Mouse (Mus musculus) megakaryocyte-erythroid progenitor cell, adult 5-6 weeks (primary cell): ENCODE results near the gene Nle1. TPM values are rescaled to one million over a fixed set of nuclear protein-coding genes. Genes with fewer than 3 reads are reported as not detected.
A peak's percentile ranks its signal among the peaks of the same experiment; 100 is the strongest.

Source experiments
- ATAC-seq: replicated peaks from 2 replicates; pipeline ENCODE4 v1.8.0; 2016; ENCODE audit warnings: mild to moderate bottlenecking, inconsistent platforms; ENCODE audit not compliant: severe bottlenecking, poor library complexity, low FRiP score, low TSS enrichment
- total RNA-seq, 2 experiments: library from RNA; stranded (forward) in 1 of 2; stranded (reverse) in 1 of 2; fragments of 200-1000, 215-1000 nt in 1 of 2; fragments of >200 nt in 1 of 2; fragmentation: Nextera tagmentation in 1 of 2; gene quantifications; 2 replicates each; pipeline ENCODE4 v1.2.3; 2014 to 2017

Gene Nle1
- total RNA-seq, 2 experiments from 2014 or later, result 45.0 to 130 TPM

GRCm38 (mm10) chr11:82874924-82875323 lies 33.3 kb downstream of the Nle1 start:
- ATAC-seq, result peak; percentile 53; the same call in 1 of the 2 replicates

- peak; percentile 71 for ATAC-seq
Measured at GRCm38 (mm10) chr11:82871031-82871446, 37.2 kb downstream of the Nle1 start, which contains the start of gene Rffl. TSS of gene Rffl (minus strand) at chr11:82871210.

DNA sequence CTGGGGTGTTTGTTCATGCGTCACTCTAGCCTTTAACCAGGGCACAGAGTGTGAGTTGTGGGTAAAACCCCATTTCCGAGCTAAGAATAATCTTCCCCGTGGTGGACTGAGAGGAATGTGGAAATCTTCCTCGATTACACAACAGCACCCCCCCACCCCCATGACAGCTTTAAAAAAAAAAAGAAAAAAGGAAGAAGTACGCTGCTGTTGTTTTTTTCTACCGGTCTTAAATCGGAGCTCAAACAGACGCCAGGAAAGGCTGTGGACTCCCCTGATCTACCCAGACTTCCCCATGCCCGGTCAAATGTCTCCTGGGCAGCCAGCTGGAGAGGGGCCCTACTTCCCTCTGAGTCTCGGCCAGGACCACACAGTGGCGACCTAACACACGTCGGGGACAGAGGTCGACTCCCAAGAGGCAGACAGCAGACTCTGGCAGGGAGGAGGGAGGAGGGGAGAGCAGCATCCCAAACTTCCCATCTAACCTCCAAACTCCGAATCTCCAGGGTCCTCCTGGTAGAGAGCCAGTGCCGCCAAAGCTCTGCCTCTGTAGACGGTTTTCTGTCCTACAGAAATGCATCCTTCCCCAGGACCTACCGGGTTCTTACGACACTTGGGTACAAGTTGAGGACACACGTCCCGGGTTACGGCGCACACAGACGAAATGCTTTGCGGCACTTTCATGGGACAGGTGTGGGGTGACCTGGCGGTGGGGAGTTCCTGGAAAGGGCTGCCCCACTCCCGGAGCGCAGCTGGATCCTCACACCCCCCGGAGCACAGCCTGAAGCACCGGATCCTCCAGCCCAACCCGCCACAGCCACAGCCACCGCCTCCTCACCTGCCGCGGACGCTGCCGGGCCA lies 37.8 kb downstream of the Nle1 start:
- ATAC-seq, result peak; percentile 62

DNA sequence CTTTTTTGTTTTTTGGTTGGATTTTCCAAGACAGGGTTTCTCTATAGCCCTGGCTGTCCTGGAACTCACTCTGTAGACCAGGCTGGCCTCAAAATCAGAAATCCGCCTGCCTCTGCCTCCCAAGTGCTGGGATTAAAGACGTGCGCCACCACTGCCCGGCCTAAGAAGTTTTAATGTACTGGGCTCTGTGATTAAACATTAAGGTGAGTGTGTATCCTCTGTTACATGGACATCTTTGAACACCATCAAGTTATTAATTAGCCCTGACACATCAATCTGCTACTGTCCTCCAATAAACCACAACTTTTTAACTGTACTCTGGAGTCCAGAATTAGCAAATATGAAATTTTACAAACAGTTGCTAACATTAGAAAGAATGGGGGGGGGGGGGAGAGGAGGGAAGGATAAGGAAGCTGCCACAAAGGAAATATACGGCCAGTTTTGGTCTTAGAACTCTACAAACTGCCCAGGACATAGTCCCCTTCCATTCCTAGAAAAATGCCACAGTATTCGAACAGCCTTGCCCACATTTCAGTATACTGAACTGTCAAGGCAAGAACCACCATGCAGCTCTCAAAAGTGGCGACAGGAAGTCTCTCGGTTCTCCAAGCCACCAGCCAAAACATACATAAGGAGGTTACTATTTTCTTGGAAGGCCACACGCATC lies 38.6 kb downstream of the Nle1 start:
- no peak for ATAC-seq

- no peak for ATAC-seq
Measured at GRCm38 (mm10) chr11:82867956-82868355, 40.3 kb downstream of the Nle1 start.

- ATAC-seq, result no peak
Measured at GRCm38 (mm10) chr11:82866850-82867564, 41.2 kb downstream of the Nle1 start.

GRCm38 (mm10) chr11:82865957-82866356 lies 42.3 kb downstream of the Nle1 start:
- ATAC-seq, result no peak

- ATAC-seq, result peak; percentile 62
Measured at GRCm38 (mm10) chr11:82863488-82863931, 44.7 kb downstream of the Nle1 start.

DNA sequence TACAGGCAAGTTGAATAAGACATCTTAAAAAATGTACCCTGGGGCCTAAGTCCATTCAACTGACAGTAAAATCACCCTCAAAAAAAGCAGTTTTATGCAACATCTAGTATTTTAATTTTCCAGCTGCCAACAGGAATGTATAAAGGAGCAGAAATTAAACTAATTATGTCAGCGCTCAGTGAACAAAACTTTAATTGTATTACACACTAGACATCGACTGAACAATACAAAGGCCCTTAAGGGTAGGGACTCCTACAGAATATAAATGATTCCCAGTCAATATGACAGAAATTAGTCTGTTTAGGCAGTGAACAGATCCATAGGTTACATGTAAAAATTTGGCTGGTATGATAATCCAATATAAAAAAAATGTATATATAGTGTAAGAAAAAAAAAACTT lies 45.2 kb downstream of the Nle1 start:
- ATAC-seq, result no peak

DNA sequence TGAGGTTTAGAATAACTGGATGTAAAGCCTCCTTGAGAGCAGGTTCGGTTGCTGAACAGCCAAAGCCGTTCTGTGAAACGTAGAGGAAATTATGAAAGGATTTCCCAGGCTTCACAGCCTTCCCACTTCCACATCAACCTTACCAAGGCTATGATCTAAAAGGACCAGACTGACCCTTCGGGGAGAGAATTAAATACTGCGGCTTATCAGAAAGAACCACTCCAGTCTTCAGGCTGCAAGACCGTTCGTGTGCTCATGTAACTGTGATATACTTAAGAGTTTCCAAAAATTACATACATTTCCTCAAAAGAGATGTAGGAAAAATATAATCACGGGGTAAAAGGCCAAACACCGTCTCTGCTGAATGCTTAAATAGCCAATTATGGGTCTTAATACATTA lies 45.6 kb downstream of the Nle1 start:
- ATAC-seq, result 0 out of 2 replicates have a peak, but pooled peaks have one; percentile 17

GRCm38 (mm10) chr11:82861558-82861957 lies 46.7 kb downstream of the Nle1 start:
- peak; percentile 35; the same call in 1 of the 2 replicates for ATAC-seq

DNA sequence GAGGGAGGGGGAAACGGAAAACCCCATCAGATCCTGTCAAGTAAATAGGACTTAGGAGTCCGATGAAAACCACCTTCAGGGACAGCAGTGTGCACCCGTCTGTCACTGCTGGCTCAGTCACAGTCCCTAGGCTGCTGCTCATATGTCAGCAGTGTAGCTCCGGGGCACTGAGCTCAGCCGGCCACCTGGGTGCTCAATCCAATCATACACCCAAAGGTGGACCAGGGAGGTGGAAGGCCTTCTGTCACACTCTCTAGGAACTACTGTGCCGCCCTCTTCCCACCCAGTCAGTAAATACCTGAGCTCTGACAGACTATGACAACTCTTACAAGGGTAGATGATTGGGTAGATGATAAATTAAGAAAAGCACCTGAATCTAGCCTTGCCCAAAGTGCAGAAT lies 47.5 kb downstream of the Nle1 start:
- ATAC-seq, result no peak

GRCm38 (mm10) chr11:82857307-82857848 lies 50.8 kb downstream of the Nle1 start:
- ATAC-seq, result no peak

DNA sequence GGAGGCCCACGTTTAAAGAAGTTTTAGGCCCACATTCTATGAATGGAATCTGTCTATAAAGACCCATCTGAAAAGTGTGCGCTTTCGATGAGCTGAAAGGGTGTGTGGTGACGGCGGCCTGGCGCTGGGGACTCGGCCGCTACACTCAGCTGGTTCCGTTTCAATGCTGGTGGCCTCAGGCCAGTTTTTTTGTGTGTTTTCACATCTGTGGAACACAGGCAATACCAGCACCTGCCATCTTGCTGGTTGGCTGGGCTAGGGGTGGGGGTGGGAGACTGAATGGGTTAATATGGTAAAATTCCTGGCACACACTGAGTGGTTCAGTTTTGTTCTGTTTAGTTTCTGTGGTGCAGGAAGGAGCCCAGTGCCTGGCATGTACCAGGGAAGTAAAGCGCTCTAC lies 52.2 kb downstream of the Nle1 start:
- 0 out of 2 replicates have a peak, but pooled peaks have one; percentile 21 for ATAC-seq

GRCm38 (mm10) chr11:82855327-82855973 lies 52.8 kb downstream of the Nle1 start:
- ATAC-seq, result peak; percentile 98

DNA sequence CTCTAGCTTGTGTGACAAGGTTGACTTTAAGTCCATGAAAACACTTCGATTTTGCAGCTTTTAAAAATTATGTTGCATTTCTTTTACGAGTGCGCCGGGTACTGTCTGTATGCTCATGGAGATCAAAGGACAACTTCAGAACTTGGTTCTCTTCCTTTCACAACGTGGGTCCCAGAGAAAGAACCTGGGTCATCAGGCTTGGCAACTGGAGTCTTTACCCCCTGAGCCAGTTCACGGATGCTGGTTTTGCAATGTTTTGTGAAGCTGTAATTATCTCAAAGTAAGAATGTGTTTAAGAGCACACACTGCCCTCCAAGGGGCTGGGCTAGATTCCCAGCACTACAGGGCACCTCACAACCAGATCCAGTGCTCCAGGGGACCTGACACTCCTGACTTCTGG lies 54.1 kb downstream of the Nle1 start:
- ATAC-seq, result no peak

DNA sequence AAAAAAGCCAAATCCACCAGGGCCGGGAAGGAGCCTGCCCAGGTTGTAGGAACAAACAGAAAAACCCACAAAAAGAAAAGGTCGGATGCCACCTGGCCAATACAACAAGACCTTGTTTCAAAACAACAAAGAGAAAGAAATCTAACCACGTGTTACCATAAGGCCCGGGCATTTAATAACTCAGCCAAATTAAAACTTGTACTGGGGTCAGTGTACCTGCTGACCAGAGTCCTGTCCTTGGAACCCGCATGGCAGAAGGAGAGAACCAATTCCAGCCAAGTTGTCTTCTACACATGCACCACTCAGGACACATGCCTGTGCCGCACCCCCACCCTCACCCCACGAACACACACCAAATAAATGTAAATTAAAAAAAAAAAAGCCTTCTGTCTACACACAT lies 55.3 kb downstream of the Nle1 start:
- no peak for ATAC-seq

- ATAC-seq, result no peak
Measured at GRCm38 (mm10) chr11:82852540-82852939, 55.7 kb downstream of the Nle1 start.

DNA sequence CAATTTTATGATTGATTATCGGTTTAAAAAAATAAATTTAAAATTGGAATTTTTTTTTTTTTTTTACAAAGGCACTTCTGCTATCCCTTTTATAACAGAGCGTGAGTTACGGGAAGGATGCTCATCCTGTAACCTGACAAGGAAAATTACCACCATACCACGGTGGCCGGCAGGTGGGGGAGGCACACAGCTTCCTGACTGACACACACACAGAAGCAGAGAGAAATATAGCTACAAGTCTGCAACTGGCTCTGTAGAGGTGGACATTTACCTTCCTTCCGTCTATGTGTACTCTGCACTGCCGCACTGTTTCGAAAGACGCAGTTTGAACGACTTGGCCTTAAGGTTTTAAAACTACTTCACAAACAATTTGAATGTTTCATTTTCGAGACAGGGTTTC lies 56.1 kb downstream of the Nle1 start:
- no peak for ATAC-seq
